ENCODE assay signal across 8 mouse cellular contexts in the genomic region with DNA sequence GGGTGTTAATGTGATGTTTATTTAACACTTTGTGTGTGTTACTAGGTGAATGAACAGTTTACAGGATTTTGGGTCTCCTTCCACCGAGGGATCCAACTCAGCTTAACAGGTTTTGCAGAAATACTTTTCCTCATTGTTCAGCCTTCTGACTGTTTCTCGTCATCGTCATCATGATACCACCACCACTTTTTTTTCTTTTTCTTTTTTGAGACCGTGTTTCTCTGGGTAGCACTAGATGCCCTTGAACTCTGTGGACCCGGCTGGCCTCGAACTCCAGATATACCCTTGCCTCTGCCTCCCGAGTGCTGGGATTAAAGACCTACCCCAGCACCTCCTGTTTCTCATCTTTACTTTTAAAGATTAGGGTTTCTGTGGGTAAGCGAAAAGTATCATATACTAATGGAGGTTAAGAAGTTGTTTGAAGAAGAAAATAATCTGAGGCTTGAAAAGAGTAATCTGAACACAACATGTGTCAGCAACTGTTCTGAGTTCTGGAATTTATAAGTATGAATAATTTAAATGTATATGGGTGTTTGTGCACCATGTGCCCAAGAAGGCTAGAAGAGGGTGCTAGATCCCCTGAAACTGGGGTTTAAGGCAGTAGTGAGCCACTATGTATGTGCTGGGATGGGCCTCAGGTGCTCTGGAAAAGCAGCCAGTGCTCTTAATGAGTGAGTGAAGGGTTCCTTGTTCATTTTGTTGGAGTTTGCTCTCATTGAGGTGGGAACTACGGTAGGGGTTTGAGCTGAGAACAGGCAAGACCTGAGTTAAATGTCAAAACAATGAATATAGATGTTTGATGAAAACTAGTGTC. TPM values are rescaled to one million over a fixed set of nuclear protein-coding genes. Genes with fewer than 3 reads are reported as not detected.
A peak's percentile ranks its signal among the peaks of the same experiment; 100 is the strongest.
DNase-seq lines count a peak whose midpoint lies in the region; ATAC-seq and TF ChIP-seq lines count a peak whose summit lies in the region.

No protein-coding gene starts in this region.

- 20% methylated on average over 9 of the region's 9 CpGs for WGBS in heart, embryonic 11.5 days (ENCODE audit: insufficient replicate concordance)
- 13% methylated on average over 9 of the region's 9 CpGs for WGBS in forebrain, postnatal 0 days
- WGBS in liver, postnatal 0 days (ENCODE audit: insufficient replicate concordance): 16% methylated on average over 9 of the region's 9 CpGs

- no peak for TF ChIP-seq CTCF in E14TG2a.4 (conservative IDR thresholded peaks at IDR 0.05; ENCODE audit: low read length)
- TF ChIP-seq CTCF in forebrain, postnatal 0 days (IDR thresholded peaks at IDR 0.05; ENCODE audit: low read depth): no peak
- no peak for TF ChIP-seq CTCF in liver, postnatal 0 days (IDR thresholded peaks at IDR 0.05; ENCODE audit: low read depth)

- intact Hi-C loops in heart, postnatal 25 days (cut with DNase I): loop anchor here (5.0 kb wide), 3 partner anchors 50 to 1820 kb away; a partner anchor contains a TSS

- no peak for DNase-seq in heart, postnatal 25 days (ENCODE audit: low spot score)
- no peak for DNase-seq in forebrain, postnatal 0 days
- peak; percentile 38 for DNase-seq in liver, postnatal 0 days
- DNase-seq in ovary, postnatal 36 days (ENCODE audit: low spot score): no peak
- no peak for DNase-seq in adrenal gland, adult 18-20 months (ENCODE audit: low spot score in 2 of 2)
- DNase-seq in adrenal gland, postnatal 10 days: no peak

- H3K4me2 ChIP-seq in heart, embryonic 11.5 days: peak overlapping the region; percentile 65
- H3K4me2 ChIP-seq in forebrain, postnatal 0 days (ENCODE audit: low read depth): peak overlapping the region; percentile 72
- peak overlapping the region; percentile 80 for H3K4me2 ChIP-seq in liver, postnatal 0 days (ENCODE audit: low read depth, low read length)

- no peaks in the 10 kb centered on the region for H3K36me3 ChIP-seq in heart, embryonic 11.5 days (ENCODE audit: control insufficient read depth, insufficient read depth, low read length)
- H3K36me3 ChIP-seq in E14TG2a.4 (ENCODE audit: insufficient read depth, low read length): no peaks in the 10 kb centered on the region; the same call in 1 of the 2 replicates
- H3K36me3 ChIP-seq in forebrain, postnatal 0 days (ENCODE audit: insufficient read depth): no peaks in the 10 kb centered on the region
- H3K36me3 ChIP-seq in liver, postnatal 0 days (replicated peaks; ENCODE audit: insufficient read depth, low read length): no peaks in the 10 kb centered on the region

- no peak for TF ChIP-seq EP300 in liver, postnatal 0 days (IDR thresholded peaks at IDR 0.05; ENCODE audit: low read depth)

- no peaks in the 10 kb centered on the region for H3K27me3 ChIP-seq in heart, embryonic 11.5 days (ENCODE audit: control insufficient read depth, insufficient read depth, low read length)
- H3K27me3 ChIP-seq in E14TG2a.4 (ENCODE audit: insufficient read depth, low read length): no peaks in the 10 kb centered on the region
- no peaks in the 10 kb centered on the region for H3K27me3 ChIP-seq in forebrain, postnatal 0 days (ENCODE audit: insufficient read depth, low read length)
- H3K27me3 ChIP-seq in liver, postnatal 0 days (ENCODE audit: insufficient read depth, low read length): no peaks in the 10 kb centered on the region

- ATAC-seq in heart, embryonic 11.5 days (replicated peaks; ENCODE audit: insufficient number of reproducible peaks, low FRiP score, low TSS enrichment): no peak
- no peak for ATAC-seq in forebrain, postnatal 0 days
- ATAC-seq in liver, postnatal 0 days: no peak

- H3K4me1 ChIP-seq in heart, embryonic 11.5 days (ENCODE audit: control insufficient read depth, insufficient read depth, low read length): peaks cover 15% of the 10 kb centered on the region
- peaks cover 31% of the 10 kb centered on the region for H3K4me1 ChIP-seq in E14TG2a.4 (replicated peaks; ENCODE audit: low read depth, low read length)
- peaks cover 22% of the 10 kb centered on the region for H3K4me1 ChIP-seq in forebrain, postnatal 0 days (ENCODE audit: insufficient read depth)
- peaks cover 20% of the 10 kb centered on the region for H3K4me1 ChIP-seq in liver, postnatal 0 days (ENCODE audit: insufficient read depth)

- H3K9me3 ChIP-seq in heart, embryonic 11.5 days (replicated peaks; ENCODE audit: control insufficient read depth, low read length): no peaks in the 10 kb centered on the region
- no peaks in the 10 kb centered on the region for H3K9me3 ChIP-seq in E14TG2a.4 (ENCODE audit: low read length)
- H3K9me3 ChIP-seq in forebrain, postnatal 0 days (ENCODE audit: low read length): no peaks in the 10 kb centered on the region
- no peaks in the 10 kb centered on the region for H3K9me3 ChIP-seq in liver, postnatal 0 days (ENCODE audit: low read length)

- peak overlapping the region; percentile 98 for H3K27ac ChIP-seq in heart, embryonic 11.5 days (ENCODE audit: low read depth, low read length)
- H3K27ac ChIP-seq in forebrain, postnatal 0 days (ENCODE audit: low read depth, low read length): peak overlapping the region; percentile 98; the same call in 1 of the 2 replicates
- H3K27ac ChIP-seq in liver, postnatal 0 days (ENCODE audit: low read depth): peak overlapping the region; percentile 99

- H3K4me3 ChIP-seq in heart, embryonic 11.5 days (ENCODE audit: low read depth, low read length): peak overlapping the region; percentile 57
- H3K4me3 ChIP-seq in E14TG2a.4 (replicated peaks; ENCODE audit: low read length): peak overlapping the region; percentile 83
- H3K4me3 ChIP-seq in forebrain, postnatal 0 days (ENCODE audit: low read depth, low read length): peak overlapping the region; percentile 68
- peak overlapping the region; percentile 66 for H3K4me3 ChIP-seq in liver, postnatal 0 days (ENCODE audit: low read depth, low read length)

- H3K9ac ChIP-seq in heart, embryonic 11.5 days (ENCODE audit: low read depth, low read length): peak overlapping the region; percentile 90
- H3K9ac ChIP-seq in forebrain, postnatal 0 days: peak overlapping the region; percentile 82; the same call in 1 of the 2 replicates
- peak overlapping the region; percentile 87 for H3K9ac ChIP-seq in liver, postnatal 0 days (replicated peaks)

RNA-seq across cellular contexts. Expression of a gene that starts 1.2 kb away (rescaled TPM):
- polyA plus RNA-seq in heart, embryonic 11.5 days (2014; fragmentation: Nextera tagmentation; extraction: Ambion mirVana): 1.4 and 2.3 TPM in 2 replicates
- 10 to 100 TPM; 13.7 to 25.9 TPM for total RNA-seq in heart, postnatal 25 days (2021)
- total RNA-seq in forebrain, postnatal 0 days (2014; rRNA removed): 135 and 227 TPM in 2 replicates
- not detected in 2 replicates for polyA plus RNA-seq in forebrain, postnatal 0 days (2015; fragmentation: Nextera tagmentation; extraction: Ambion mirVana)
- polyA plus RNA-seq in liver, postnatal 0 days (2015; fragmentation: Nextera tagmentation; extraction: Ambion mirVana): 9.7 and 9.8 TPM in 2 replicates
- 10 to 100 TPM in 1 of 2 experiments, 1 to 10 TPM in 1; 8.5 to 12.6 TPM for total RNA-seq in adrenal gland, adult 18-20 months (2021)
- total RNA-seq in adrenal gland, postnatal 10 days (2021): 100 to 1,000 TPM; 261 to 325 TPM

RNA-seq across cellular contexts. Expression of a gene that starts 1.6 kb away (rescaled TPM):
- 2.1 and 3.4 TPM in 2 replicates for polyA plus RNA-seq in heart, embryonic 11.5 days (2014; fragmentation: Nextera tagmentation; extraction: Ambion mirVana)
- total RNA-seq in heart, postnatal 25 days (2021): 100 to 1,000 TPM; 272 to 334 TPM
- 1,275 and 1,840 TPM in 2 replicates for total RNA-seq in forebrain, postnatal 0 days (2014; rRNA removed)
- polyA plus RNA-seq in forebrain, postnatal 0 days (2015; fragmentation: Nextera tagmentation; extraction: Ambion mirVana): 4.1 and 5.7 TPM in 2 replicates
- polyA plus RNA-seq in liver, postnatal 0 days (2015; fragmentation: Nextera tagmentation; extraction: Ambion mirVana): 7.2 and 7.5 TPM in 2 replicates
- total RNA-seq in adrenal gland, adult 18-20 months (2021): 100 to 1,000 TPM; 400 to 445 TPM
- 1,000 to 10,000 TPM in 1 of 2 experiments, 100 to 1,000 TPM in 1; 930 to 1,063 TPM for total RNA-seq in adrenal gland, postnatal 10 days (2021)

RNA-seq across cellular contexts. Expression of a gene that starts 2.8 kb away (rescaled TPM):
- 2.8 and 3.1 TPM in 2 replicates for polyA plus RNA-seq in heart, embryonic 11.5 days (2014; fragmentation: Nextera tagmentation; extraction: Ambion mirVana)
- total RNA-seq in heart, postnatal 25 days (2021): 1 to 10 TPM; 3.4 to 4.1 TPM
- 116 and 134 TPM in 2 replicates for total RNA-seq in forebrain, postnatal 0 days (2014; rRNA removed)
- 0.50 TPM in 1 of 2 replicates, not detected in the other for polyA plus RNA-seq in forebrain, postnatal 0 days (2015; fragmentation: Nextera tagmentation; extraction: Ambion mirVana)
- 3.7 and 6.3 TPM in 2 replicates for polyA plus RNA-seq in liver, postnatal 0 days (2015; fragmentation: Nextera tagmentation; extraction: Ambion mirVana)
- 1 to 10 TPM; 3.8 to 4.7 TPM for total RNA-seq in adrenal gland, adult 18-20 months (2021)
- 10 to 100 TPM; 76.3 to 91.7 TPM for total RNA-seq in adrenal gland, postnatal 10 days (2021)

RNA-seq across cellular contexts. Expression of a gene that starts 10.7 kb away (rescaled TPM):
- polyA plus RNA-seq in heart, embryonic 11.5 days (2014; fragmentation: Nextera tagmentation; extraction: Ambion mirVana): 0.43 and 0.66 TPM in 2 replicates
- 1 to 10 TPM; 1.4 to 1.9 TPM for total RNA-seq in heart, postnatal 25 days (2021)
- 12.5 and 17.0 TPM in 2 replicates for total RNA-seq in forebrain, postnatal 0 days (2014; rRNA removed)
- 0.17 TPM in 1 of 2 replicates, not detected in the other for polyA plus RNA-seq in forebrain, postnatal 0 days (2015; fragmentation: Nextera tagmentation; extraction: Ambion mirVana)
- polyA plus RNA-seq in liver, postnatal 0 days (2015; fragmentation: Nextera tagmentation; extraction: Ambion mirVana): 0.58 and 0.64 TPM in 2 replicates
- 1 to 10 TPM; 1.8 to 2.2 TPM for total RNA-seq in adrenal gland, adult 18-20 months (2021)
- total RNA-seq in adrenal gland, postnatal 10 days (2021): 10 to 100 TPM; 20.9 to 25.4 TPM

RNA-seq across cellular contexts. Expression of a gene that starts 11.4 kb away (rescaled TPM):
- polyA plus RNA-seq in heart, embryonic 11.5 days (2014; fragmentation: Nextera tagmentation; extraction: Ambion mirVana): 0.19 TPM in 1 of 2 replicates, not detected in the other
- 10 to 100 TPM in 1 of 2 experiments, 1 to 10 TPM in 1; 6.4 to 10.6 TPM for total RNA-seq in heart, postnatal 25 days (2021)
- 116 and 119 TPM in 2 replicates for total RNA-seq in forebrain, postnatal 0 days (2014; rRNA removed)
- 0.17 and 0.47 TPM in 2 replicates for polyA plus RNA-seq in forebrain, postnatal 0 days (2015; fragmentation: Nextera tagmentation; extraction: Ambion mirVana)
- polyA plus RNA-seq in liver, postnatal 0 days (2015; fragmentation: Nextera tagmentation; extraction: Ambion mirVana): 1.3 and 1.5 TPM in 2 replicates
- 10 to 100 TPM; 12.6 to 12.7 TPM for total RNA-seq in adrenal gland, adult 18-20 months (2021)
- total RNA-seq in adrenal gland, postnatal 10 days (2021): 100 to 1,000 TPM in 1 of 2 experiments, 10 to 100 TPM in 1; 93.2 to 104 TPM

Comparison
In these comparisons a context has a peak if more than half of its experiments do, and no peak if none do; other contexts are left out.
1. RNA of a gene that starts 2.8 kb away (total RNA-seq): 116 to 134 TPM in forebrain, postnatal 0 days and 76.3 to 91.7 TPM in adrenal gland, postnatal 10 days; 3.8 to 4.7 TPM in adrenal gland, adult 18-20 months and 3.4 to 4.1 TPM in heart, postnatal 25 days; every median in the first group is over 10 times any median in the second.
2. Peak in every context shown above with its lines, with median percentiles within 50 percentile points of each other: H3K27ac ChIP-seq, H3K4me2 ChIP-seq, H3K4me3 ChIP-seq and H3K9ac ChIP-seq.